Mouse (Mus musculus) E14TG2a.4 (cell line): ENCODE measurements around the gene Pomt2.

ENCODE experiments used
- CTCF ChIP-seq: conservative IDR thresholded peaks from 2 replicates; pipeline ENCODE4 v1.5.1; 2014; ENCODE audit warnings: low read length
- POU5F1 ChIP-seq: IDR thresholded peaks from 2 replicates; pipeline ENCODE4 v1.6.1; 2014; ENCODE audit warnings: low read length, borderline replicate concordance

DNA sequence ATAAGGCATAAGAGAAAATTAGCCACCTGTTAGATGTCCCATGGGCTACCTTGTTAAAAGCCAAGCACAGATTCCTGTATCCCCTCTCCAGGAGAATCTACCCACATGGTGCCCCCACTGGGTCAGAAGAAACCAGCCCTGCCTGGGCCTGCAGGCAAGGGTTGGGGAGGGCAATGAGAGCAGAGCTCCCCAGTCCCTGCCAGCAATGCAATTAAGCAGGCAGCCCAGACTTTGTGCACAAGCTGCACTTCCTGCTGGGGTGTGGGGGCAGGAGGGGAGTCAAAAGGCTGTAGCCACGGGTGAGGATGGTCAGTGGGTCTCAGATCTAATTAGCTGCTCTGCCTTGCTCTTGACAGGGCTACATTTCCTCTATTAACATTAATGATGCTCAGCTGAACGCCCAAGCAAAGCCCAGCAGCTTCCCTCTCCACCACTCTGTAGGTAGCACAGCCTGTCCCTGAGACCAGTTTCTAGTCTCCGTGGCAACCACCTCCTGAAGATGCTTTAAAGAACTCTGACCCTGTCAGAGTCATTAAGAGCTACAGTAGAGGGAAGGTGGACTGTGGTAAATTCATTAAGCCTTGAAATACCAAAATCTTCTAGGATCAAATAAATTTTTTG, 40.3 kb downstream of the Pomt2 start:
- no peak for TF ChIP-seq CTCF
- no peak for TF ChIP-seq POU5F1
